Mouse (Mus musculus): ENCODE measurements around the gene Srarp. TPM values are rescaled to one million over a fixed set of nuclear protein-coding genes. Genes with fewer than 3 reads are reported as not detected.

Gene Srarp
- polyA plus RNA-seq, 1 experiment from 2014 or later: not detected

DNA sequence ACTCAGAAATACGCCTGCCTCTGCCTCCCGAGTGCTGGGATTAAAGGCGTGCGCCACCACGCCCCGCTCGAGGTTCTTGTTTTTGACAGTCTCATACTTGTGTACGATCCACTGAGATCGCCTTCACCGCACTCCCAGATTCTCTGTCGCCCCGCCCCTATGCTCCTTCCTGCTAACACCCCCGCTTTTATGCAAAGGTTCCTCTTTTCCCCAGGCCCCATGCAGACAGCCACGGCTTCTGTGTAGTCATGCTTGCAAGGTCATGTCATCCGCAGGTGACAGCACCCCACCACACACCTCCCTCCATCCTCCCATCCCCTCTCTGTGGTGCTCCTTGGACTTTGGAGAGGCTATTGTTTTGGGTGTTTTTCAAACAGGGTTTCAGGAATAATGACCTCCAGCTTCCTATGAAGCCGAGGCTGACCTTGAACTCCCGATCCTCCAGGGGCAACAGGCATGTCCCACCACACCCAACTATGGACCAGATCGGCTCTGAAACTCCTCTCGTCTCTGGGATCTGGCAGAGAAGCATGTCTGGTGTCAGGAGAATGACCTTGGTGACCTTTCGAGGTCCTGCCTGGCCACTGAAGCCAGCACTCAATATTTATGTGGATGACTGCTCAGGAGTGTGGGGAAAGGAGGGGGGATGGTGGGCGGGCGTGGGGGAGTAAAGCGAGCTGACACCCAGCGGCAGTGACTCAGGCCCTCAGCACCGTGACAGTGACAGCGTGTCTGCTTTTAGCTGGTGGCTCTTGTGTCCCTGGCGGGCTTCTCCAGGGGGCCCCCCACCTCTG is 16.3 kb downstream of the Srarp start:
- H3K4me3 ChIP-seq: no peak overlapping the region
- H3K36me3 ChIP-seq: no peaks in the 10 kb centered on the region
- H3K4me1 ChIP-seq (replicated peaks): peaks cover 24% of the 10 kb centered on the region
- 66% methylated on average over 27 of the region's 27 CpGs for WGBS
- peaks cover 34% of the 10 kb centered on the region for H3K27me3 ChIP-seq (ENCODE audit: insufficient read depth, poor library complexity, severe bottlenecking)
- H3K27ac ChIP-seq: 0 out of 2 replicates have a peak overlapping the region, but pooled peaks have one; percentile 50
- no peaks in the 10 kb centered on the region for H3K9me3 ChIP-seq
- DNase-seq (ENCODE audit: low spot score): no peak

DNA sequence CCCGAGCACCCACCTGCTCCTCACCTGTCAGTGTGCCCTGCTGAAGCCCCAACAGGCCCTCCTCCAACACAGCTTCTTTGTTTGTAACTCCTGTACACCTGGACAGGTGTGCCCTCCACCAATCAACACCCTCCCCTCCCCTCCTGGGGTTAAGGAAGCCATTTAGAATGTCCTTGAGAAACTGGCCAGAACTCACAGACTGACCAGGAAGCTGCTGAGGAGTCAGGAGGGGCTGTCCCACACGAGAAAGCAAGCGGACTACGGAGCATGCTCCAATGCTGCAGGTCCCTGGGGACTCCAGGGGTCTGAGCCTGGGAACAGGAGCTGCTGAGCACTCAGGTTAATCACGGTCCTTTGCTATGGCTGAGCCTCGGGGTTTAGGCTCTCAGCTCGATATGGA is 20.0 kb downstream of the Srarp start, which contains the start of gene Clcnkb:
Gene Clcnkb, minus strand, starts transcription at position 91 of the 400 bp plus-strand sequence.
- Histone ChIP-seq H3K27me3 (ENCODE audit: insufficient read depth, poor library complexity, severe bottlenecking) (peaks cover 13% of the 10 kb centered on the region; the same call in 1 of the 2 replicates), H3K27ac (no peak within 1 kb of the TSS), H3K9me3 (no peaks in the 10 kb centered on the region), H3K36me3 (no peaks in the 10 kb centered on the region), H3K4me3 (no peak within 1 kb of the TSS), H3K4me1 (replicated peaks) (peaks cover 17% of the 10 kb centered on the region)
- no peak for DNase-seq (ENCODE audit: low spot score)
- WGBS: 63% methylated on average over 7 of the region's 7 CpGs

DNA sequence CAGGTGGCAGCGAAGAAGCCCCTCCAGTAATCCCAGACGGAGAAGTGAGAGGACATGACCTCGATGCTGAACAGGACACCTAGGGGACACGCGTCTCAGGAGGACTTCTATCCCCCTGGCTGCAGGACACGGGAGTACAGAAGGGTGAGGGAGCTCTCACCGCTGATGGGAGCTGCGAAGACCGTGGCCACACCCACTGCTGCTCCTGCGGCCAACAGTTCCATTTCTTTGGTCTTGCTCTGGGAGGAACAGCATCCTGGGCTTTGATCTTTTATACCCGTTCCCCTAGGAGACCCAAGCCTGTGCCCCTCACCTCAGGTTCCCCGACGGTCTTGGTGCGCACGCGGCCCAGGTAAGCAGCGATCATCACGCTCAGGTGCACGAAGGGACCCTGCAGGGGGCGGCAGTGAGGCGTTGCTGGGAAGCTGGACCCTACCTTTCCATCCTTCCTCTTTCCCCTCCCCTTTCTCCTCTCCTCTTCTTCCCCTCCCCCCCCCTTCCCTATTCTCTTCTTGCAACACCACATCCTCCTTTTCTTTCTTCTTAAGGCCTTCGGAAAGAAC is 24.4 kb downstream of the Srarp start:
- no peaks in the 10 kb centered on the region for H3K9me3 ChIP-seq

DNA sequence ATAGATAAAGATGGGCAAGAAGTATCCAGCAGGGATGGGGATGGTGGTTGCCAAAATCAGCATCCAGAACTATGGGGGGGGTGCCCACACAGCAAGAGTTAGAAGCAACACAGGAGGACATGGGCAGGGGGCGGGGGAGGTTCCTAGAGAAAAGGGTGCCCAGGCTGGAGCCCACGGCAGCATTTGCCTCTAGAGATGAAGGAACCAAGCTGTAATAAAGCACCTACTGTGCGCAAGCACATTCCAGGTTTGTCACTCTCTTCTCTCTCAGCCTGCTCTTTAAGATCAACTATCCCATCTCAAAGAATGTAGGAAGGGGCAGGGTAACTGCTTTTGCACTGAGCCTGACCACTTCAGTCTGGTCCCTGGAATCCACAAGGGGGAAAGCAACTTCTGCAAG is 27.3 kb downstream of the Srarp start:
- Histone ChIP-seq H3K4me1 (replicated peaks) (peaks cover 18% of the 10 kb centered on the region; the same call in 1 of the 2 replicates), H3K36me3 (no peaks in the 10 kb centered on the region), H3K27me3 (ENCODE audit: insufficient read depth, poor library complexity, severe bottlenecking) (peaks cover 46% of the 10 kb centered on the region), H3K27ac (no peak overlapping the region), H3K9me3 (no peaks in the 10 kb centered on the region), H3K4me3 (no peak overlapping the region)
- DNase-seq (ENCODE audit: low spot score): no peak
- 79% methylated on average over 3 of the region's 3 CpGs for WGBS

More for the DNA sequence above, 24.4 kb downstream of the Srarp start:
- 18% methylated on average over 22 of the region's 22 CpGs for WGBS
- Histone ChIP-seq H3K27me3 (ENCODE audit: insufficient read depth, poor library complexity, severe bottlenecking) (peaks cover 22% of the 10 kb centered on the region; the same call in 1 of the 2 replicates), H3K4me1 (replicated peaks) (0 out of 2 replicates have a peak, but pooled peaks cover 8% of the 10 kb centered on the region), H3K36me3 (no peaks in the 10 kb centered on the region), H3K4me3 (no peak overlapping the region), H3K27ac (no peak overlapping the region)
- no peak for DNase-seq (ENCODE audit: low spot score)

DNA sequence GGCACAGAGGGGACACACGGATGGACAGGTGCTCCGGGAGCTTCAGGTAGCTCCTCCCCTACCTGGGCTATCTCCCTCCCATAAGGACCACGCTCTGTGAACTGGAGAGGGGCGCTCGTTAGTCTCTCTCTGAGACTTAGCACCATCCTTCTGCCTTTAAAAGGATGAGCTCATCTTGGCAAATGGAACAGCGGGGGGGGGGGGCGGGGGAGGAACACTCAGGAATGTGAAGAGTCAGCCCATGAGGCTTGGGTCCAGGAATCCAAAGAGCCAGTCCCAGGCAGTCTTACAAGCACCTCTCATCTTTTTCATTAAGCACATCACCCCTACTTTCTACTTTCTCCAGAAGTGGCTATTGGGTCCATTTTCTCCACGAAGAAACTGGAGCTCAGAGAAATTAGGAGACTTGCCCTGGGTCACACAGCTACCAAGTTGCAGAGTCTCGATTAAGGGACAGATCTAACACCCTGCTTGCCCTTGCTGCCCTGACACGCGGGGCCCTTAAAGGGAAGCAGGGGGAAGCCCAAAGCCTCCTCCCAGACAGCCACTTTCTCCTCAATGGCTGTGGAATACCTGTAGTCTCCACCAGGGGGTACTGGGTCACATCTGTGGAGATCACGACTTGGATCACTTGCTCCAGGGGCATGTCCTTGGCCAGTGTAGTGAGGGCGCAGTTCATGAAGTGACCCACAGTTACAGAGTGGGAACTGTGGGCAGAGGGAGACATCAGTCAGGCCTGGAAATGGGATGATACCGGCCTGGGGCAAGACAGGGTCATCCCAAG is 29.2 kb downstream of the Srarp start:
- DNase-seq (ENCODE audit: low spot score): peak; percentile 33
- 47% methylated on average over 14 of the region's 14 CpGs for WGBS
- Histone ChIP-seq H3K36me3 (no peaks in the 10 kb centered on the region), H3K27me3 (ENCODE audit: insufficient read depth, poor library complexity, severe bottlenecking) (peaks cover 46% of the 10 kb centered on the region), H3K4me1 (replicated peaks) (peaks cover 21% of the 10 kb centered on the region; the same call in 1 of the 2 replicates), H3K4me3 (no peak overlapping the region), H3K9me3 (no peaks in the 10 kb centered on the region), H3K27ac (no peak overlapping the region)

DNA sequence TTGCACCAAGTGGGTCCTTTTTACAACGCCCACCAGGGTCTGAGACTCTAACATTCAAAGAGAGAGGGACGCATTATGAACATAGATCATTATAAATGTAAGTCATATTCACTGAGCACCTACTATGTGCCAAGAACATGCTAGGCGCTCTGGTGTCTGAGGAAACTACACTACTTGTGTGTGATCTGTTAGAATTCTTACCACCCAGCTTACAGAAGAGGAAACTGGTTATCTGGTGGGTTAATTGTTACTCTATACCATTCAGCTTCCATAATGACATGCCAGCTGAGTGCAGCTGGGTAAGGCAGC is 30.6 kb downstream of the Srarp start:
- H3K9me3 ChIP-seq: no peaks in the 10 kb centered on the region
- H3K4me3 ChIP-seq: no peak overlapping the region
- H3K36me3 ChIP-seq: no peaks in the 10 kb centered on the region
- WGBS: 93% methylated on average over 3 of the region's 3 CpGs
- no peak overlapping the region for H3K27ac ChIP-seq
- DNase-seq (ENCODE audit: low spot score): no peak
- H3K4me1 ChIP-seq (replicated peaks): peaks cover 16% of the 10 kb centered on the region
- peaks cover 34% of the 10 kb centered on the region for H3K27me3 ChIP-seq (ENCODE audit: insufficient read depth, poor library complexity, severe bottlenecking)

DNA sequence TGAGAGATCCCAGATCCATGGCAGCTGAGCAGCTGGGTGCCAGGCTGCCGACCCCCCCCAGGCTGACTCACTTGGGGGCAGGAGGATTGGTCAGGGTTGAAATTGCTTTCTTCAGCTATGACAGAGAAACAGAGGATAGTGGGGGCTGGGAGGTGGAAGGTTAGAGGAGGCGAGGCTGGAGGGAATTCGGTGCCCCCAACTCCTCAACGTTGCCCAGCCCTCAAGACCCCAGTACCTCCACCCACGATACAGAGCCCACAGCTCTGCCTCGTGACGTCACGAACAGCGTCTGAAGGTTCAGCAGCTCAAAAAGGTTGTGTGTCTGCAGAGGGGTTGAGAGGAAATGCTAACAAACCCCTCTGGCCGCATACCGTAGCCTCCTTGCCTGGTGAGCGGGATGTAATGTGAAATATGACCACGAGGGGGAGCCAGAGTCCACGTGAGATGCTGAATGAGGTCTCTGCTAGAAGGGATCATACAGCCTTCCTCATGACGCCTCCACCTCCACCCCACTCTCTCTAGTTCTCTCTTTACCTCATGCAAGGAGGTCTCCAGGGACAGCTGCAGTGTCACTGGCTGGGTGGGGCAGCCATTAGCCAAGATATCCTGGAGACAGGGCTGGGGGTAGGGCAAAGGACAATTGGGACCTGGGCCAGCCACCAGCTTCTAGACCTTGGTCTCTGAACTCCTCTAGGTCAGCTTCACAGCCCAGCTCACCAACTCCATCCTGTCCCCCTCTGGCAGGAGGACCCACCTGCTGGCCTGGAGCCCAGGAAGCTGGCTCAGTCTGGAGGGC is 31.2 kb downstream of the Srarp start:
- 14% methylated on average over 15 of the region's 15 CpGs for WGBS
- peak; percentile 89 for DNase-seq (ENCODE audit: low spot score)
- Histone ChIP-seq H3K4me3 (no peak overlapping the region), H3K36me3 (no peaks in the 10 kb centered on the region), H3K27me3 (ENCODE audit: insufficient read depth, poor library complexity, severe bottlenecking) (peaks cover 33% of the 10 kb centered on the region), H3K9me3 (no peaks in the 10 kb centered on the region), H3K27ac (no peak overlapping the region), H3K4me1 (replicated peaks) (peaks cover 16% of the 10 kb centered on the region)

DNA sequence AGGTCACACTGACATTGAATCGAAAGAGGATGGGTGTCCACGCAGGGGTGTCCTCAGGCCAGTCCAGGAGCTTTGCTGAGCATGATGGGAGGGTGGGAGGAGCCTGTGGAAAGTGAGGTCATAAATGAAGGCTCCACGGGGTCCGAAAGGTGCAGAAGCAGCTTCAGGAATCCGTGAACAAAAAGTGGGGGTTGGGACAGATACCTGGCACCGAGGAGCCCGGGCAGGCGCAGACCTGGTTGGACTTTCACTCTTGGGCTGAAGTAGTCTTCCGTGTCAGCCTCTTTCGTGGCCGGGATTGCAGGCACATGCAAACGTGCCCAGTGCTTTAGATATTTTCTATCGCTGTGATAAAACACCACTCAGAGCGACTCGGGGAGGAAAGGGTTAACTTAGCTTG is 35.7 kb downstream of the Srarp start:
- Histone ChIP-seq H3K27me3 (ENCODE audit: insufficient read depth, poor library complexity, severe bottlenecking) (peaks cover 38% of the 10 kb centered on the region), H3K4me3 (no peak overlapping the region), H3K27ac (no peak overlapping the region), H3K9me3 (no peaks in the 10 kb centered on the region), H3K36me3 (no peaks in the 10 kb centered on the region), H3K4me1 (replicated peaks) (peaks cover 22% of the 10 kb centered on the region)
- DNase-seq (ENCODE audit: low spot score): no peak
- 87% methylated on average over 15 of the region's 15 CpGs for WGBS

DNA sequence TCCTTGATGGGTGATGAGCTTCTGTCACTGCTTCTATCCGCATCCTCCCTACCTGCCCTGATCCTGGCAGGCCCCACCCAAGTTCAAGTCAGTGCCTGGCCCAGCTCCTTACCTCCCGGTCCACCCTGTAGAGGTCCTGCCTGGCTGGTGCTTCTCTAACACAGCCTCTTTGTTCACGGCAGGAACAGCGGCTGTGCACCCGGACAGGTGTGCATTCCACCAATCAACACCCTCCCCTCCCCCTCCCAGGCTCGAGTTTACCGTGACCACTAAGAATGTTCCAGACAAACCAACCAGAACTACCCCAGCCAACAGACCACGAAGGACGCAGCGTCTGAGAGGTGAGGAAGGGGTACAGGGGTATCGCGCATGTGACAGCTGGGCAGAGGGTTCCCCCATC is 37.4 kb downstream of the Srarp start, which contains the start of gene Clcnka:
Gene Clcnka, minus strand, starts transcription at position 180 of the 400 bp plus-strand sequence.
- Histone ChIP-seq H3K9me3 (no peaks in the 10 kb centered on the region), H3K4me1 (replicated peaks) (peaks cover 19% of the 10 kb centered on the region), H3K27me3 (ENCODE audit: insufficient read depth, poor library complexity, severe bottlenecking) (peaks cover 43% of the 10 kb centered on the region), H3K27ac (peak within 1 kb of the TSS; percentile 1; the same call in 1 of the 2 replicates), H3K36me3 (no peaks in the 10 kb centered on the region), H3K4me3 (no peak within 1 kb of the TSS)
- no peak for DNase-seq (ENCODE audit: low spot score)
- WGBS: 70% methylated on average over 12 of the region's 12 CpGs

DNA sequence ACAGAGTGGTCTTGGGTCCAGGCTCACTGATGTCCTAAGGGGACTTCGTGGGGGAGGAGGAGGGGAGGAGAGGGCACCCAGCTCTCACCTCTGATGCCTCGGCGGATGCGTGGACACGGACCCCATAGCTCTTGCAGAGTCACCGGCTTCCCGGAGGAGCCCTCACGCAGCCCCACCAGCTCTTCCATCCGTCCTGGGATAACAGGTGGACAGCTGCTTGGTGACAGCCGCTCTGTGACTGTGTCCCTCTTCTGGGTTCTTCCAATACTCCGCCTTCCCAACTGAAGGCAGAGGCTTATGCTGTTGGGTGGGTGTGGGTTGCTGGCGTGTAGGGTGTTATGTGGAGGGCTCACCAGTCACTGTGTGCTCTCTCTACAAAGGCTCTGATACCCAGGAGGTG is 38.0 kb downstream of the Srarp start:
- peaks cover 16% of the 10 kb centered on the region for H3K4me1 ChIP-seq (replicated peaks)
- H3K4me3 ChIP-seq: no peak overlapping the region
- DNase-seq (ENCODE audit: low spot score): no peak
- H3K9me3 ChIP-seq: no peaks in the 10 kb centered on the region
- no peaks in the 10 kb centered on the region for H3K36me3 ChIP-seq
- 0 out of 2 replicates have a peak overlapping the region, but pooled peaks have one; percentile 1 for H3K27ac ChIP-seq
- WGBS: 79% methylated on average over 12 of the region's 12 CpGs
- H3K27me3 ChIP-seq (ENCODE audit: insufficient read depth, poor library complexity, severe bottlenecking): peaks cover 41% of the 10 kb centered on the region

DNA sequence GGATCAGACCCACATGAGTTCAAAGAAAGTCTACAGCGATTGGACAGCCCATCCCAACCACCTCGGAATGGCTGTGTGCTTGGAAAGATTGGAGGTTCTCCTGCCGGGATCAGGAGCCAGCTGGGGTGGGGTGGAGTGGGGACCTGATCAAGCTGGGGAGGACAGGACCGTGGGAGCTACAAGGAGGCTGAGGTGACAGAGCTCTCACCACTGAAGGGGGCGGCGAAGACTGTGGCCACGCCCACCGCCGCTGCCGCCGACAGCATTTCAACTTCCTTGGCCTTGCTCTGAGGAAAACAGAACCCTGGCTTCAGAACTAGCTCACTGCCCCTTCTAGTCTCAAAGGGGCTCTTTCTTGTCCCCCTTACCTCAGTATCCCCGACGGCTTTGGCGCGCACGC is 41.2 kb downstream of the Srarp start:
- 19% methylated on average over 16 of the region's 16 CpGs for WGBS
- peak overlapping the region; percentile 11; the same call in 1 of the 2 replicates for H3K4me3 ChIP-seq

DNA sequence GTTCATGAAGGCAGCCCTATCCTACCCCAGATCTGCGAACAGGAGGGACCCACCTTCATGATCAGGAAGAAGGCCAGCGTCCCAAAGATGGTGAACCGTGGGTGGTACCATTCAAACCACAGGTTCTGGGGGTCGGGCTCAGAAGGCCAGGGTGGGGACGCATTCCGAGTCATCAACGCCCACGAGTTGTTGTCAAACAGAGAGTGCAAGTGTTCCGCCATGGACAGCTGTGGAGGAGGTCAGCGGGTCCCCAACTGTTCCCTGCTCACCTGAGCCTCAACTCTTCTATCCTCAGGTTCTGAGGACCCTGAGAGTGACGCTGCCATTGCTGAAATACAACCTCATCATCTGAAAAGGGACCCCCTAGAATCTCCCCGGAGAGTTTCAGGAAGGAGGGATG is 44.6 kb downstream of the Srarp start:
- WGBS: 73% methylated on average over 12 of the region's 12 CpGs
- Histone ChIP-seq H3K36me3 (no peaks in the 10 kb centered on the region), H3K27me3 (ENCODE audit: insufficient read depth, poor library complexity, severe bottlenecking) (peaks cover 36% of the 10 kb centered on the region), H3K4me3 (no peak overlapping the region), H3K9me3 (no peaks in the 10 kb centered on the region), H3K27ac (no peak overlapping the region), H3K4me1 (replicated peaks) (peaks cover 24% of the 10 kb centered on the region)
- DNase-seq (ENCODE audit: low spot score): no peak

More for the DNA sequence above, 41.2 kb downstream of the Srarp start:
- Histone ChIP-seq H3K4me1 (replicated peaks) (peaks cover 22% of the 10 kb centered on the region), H3K27ac (no peak overlapping the region), H3K9me3 (no peaks in the 10 kb centered on the region), H3K36me3 (no peaks in the 10 kb centered on the region), H3K27me3 (ENCODE audit: insufficient read depth, poor library complexity, severe bottlenecking) (peaks cover 46% of the 10 kb centered on the region)
- no peak for DNase-seq (ENCODE audit: low spot score)
